Mouse (Mus musculus) heart, embryonic 12.5 days (tissue): ENCODE results near the gene Cmtm6. TPM values are rescaled to one million over a fixed set of nuclear protein-coding genes. Genes with fewer than 3 reads are reported as not detected.

Source experiments
- ATAC-seq: fragments of 200-750 bp; cut with Nextera tagmentation; 2 replicates; pipeline ENCODE4 v1.8.0; 2017; ENCODE audit warnings: moderate TSS enrichment, moderate library complexity; ENCODE audit not compliant: insufficient number of reproducible peaks, low FRiP score
- H3K27ac ChIP-seq: fragments of 300-500 bp; sonication (generic); 2 replicates; pipeline ENCODE4 v1.5.1; 2016; ENCODE audit warnings: mild to moderate bottlenecking, moderate library complexity; ENCODE audit not compliant: poor library complexity, severe bottlenecking
- H3K27me3 ChIP-seq: fragments of 300-500 bp; sonication (generic); replicated peaks from 2 replicates; pipeline ENCODE4 v1.6.1; 2016; ENCODE audit warnings: mild to moderate bottlenecking, moderate library complexity
- H3K36me3 ChIP-seq: fragments of 300-500 bp; sonication (generic); 2 replicates; pipeline ENCODE4 v1.6.1; 2016; ENCODE audit warnings: mild to moderate bottlenecking, moderate library complexity
- H3K4me1 ChIP-seq: fragments of 300-500 bp; sonication (generic); replicated peaks from 2 replicates; pipeline ENCODE4 v1.6.1; 2016; ENCODE audit warnings: mild to moderate bottlenecking
- H3K4me2 ChIP-seq: fragments of 300-500 bp; sonication (generic); 2 replicates; pipeline ENCODE4 v1.6.1; 2016; ENCODE audit warnings: mild to moderate bottlenecking, moderate library complexity
- H3K4me3 ChIP-seq: fragments of 300-500 bp; sonication (generic); 2 replicates; pipeline ENCODE4 v1.5.1; 2016; ENCODE audit warnings: mild to moderate bottlenecking
- H3K9ac ChIP-seq: fragments of 300-500 bp; sonication (generic); 2 replicates; pipeline ENCODE4 v1.6.1; 2016; ENCODE audit warnings: mild to moderate bottlenecking, moderate library complexity
- H3K9me3 ChIP-seq: fragments of 300-500 bp; sonication (generic); replicated peaks from 2 replicates; pipeline ENCODE4 v1.6.1; 2016; ENCODE audit warnings: mild to moderate bottlenecking, moderate library complexity
- WGBS: fragments of 180-500 bp; shearing (Covaris S2); methylation state at CpG from one replicate; pipeline ENCODE4 v1.1.7; 2016; 5-methylcytosine and 5-hydroxymethylcytosine counted together
- polyA plus RNA-seq: library from polyadenylated mRNA; unstranded; fragments of >200 nt; fragmentation: Nextera tagmentation; extraction: Ambion mirVana; gene quantifications from 2 replicates; pipeline ENCODE4 v1.2.1, GENCODE M21; 2016

The Cmtm6 gene
- polyA plus RNA-seq, 1 experiment from 2014 or later: 43.9 TPM

GRCm38 (mm10) chr9:114787134-114787533, 56.2 kb downstream of the Cmtm6 start:
- Histone ChIP-seq H3K27me3 (no peaks in the 10 kb centered on the region), H3K4me2 (no peak overlapping the region), H3K4me3 (no peak overlapping the region), H3K36me3 (no peaks in the 10 kb centered on the region), H3K4me1 (peaks cover 8% of the 10 kb centered on the region), H3K9me3 (peaks cover 4% of the 10 kb centered on the region; the same call in 1 of the 2 replicates), H3K9ac (no peak overlapping the region), H3K27ac (no peak overlapping the region)
- ATAC-seq: no peak
- whole genome bisulfite sequencing: 93% methylated on average over 5 of the region's 5 CpGs

- no peak overlapping the region for H3K4me2 ChIP-seq
- no peak overlapping the region for H3K4me3 ChIP-seq
- no peak overlapping the region for H3K9ac ChIP-seq
- H3K36me3 ChIP-seq: no peaks in the 10 kb centered on the region
- peaks cover 4% of the 10 kb centered on the region; the same call in 1 of the 2 replicates for H3K9me3 ChIP-seq
- peaks cover 8% of the 10 kb centered on the region for H3K4me1 ChIP-seq
- 79% methylated on average over 7 of the region's 7 CpGs for WGBS
- no peaks in the 10 kb centered on the region for H3K27me3 ChIP-seq
- ATAC-seq: no peak
- H3K27ac ChIP-seq: no peak overlapping the region
These were observed 56.8 kb downstream of the Cmtm6 start for GRCm38 (mm10) chr9:114787716-114788115.

GRCm38 (mm10) chr9:114788697-114789096, 57.8 kb downstream of the Cmtm6 start:
- Histone ChIP-seq H3K36me3 (no peaks in the 10 kb centered on the region), H3K27ac (no peak overlapping the region), H3K4me3 (no peak overlapping the region), H3K4me1 (peaks cover 8% of the 10 kb centered on the region), H3K27me3 (no peaks in the 10 kb centered on the region), H3K9ac (no peak overlapping the region), H3K4me2 (no peak overlapping the region), H3K9me3 (peaks cover 4% of the 10 kb centered on the region; the same call in 1 of the 2 replicates)
- 75% methylated on average over 8 of the region's 8 CpGs for WGBS
- ATAC-seq: no peak

GRCm38 (mm10) chr9:114789557-114789956, 58.6 kb downstream of the Cmtm6 start:
- peaks cover 4% of the 10 kb centered on the region; the same call in 1 of the 2 replicates for H3K9me3 ChIP-seq
- WGBS: 63% methylated on average over 7 of the region's 7 CpGs
- no peaks in the 10 kb centered on the region for H3K36me3 ChIP-seq
- H3K4me1 ChIP-seq: peaks cover 8% of the 10 kb centered on the region
- no peak overlapping the region for H3K9ac ChIP-seq
- no peak overlapping the region for H3K27ac ChIP-seq
- H3K4me3 ChIP-seq: no peak overlapping the region
- H3K4me2 ChIP-seq: no peak overlapping the region
- no peaks in the 10 kb centered on the region for H3K27me3 ChIP-seq
- no peak for ATAC-seq

- Histone ChIP-seq H3K4me1 (peaks cover 8% of the 10 kb centered on the region), H3K27ac (no peak overlapping the region), H3K36me3 (no peaks in the 10 kb centered on the region), H3K27me3 (no peaks in the 10 kb centered on the region), H3K9me3 (peaks cover 4% of the 10 kb centered on the region; the same call in 1 of the 2 replicates), H3K4me3 (no peak overlapping the region), H3K9ac (no peak overlapping the region), H3K4me2 (no peak overlapping the region)
- WGBS: 78% methylated on average over 8 of the region's 8 CpGs
- no peak for ATAC-seq
These were observed 59.1 kb downstream of the Cmtm6 start for GRCm38 (mm10) chr9:114789989-114790388.

GRCm38 (mm10) chr9:114793764-114794295, 62.9 kb downstream of the Cmtm6 start:
- no peaks in the 10 kb centered on the region for H3K27me3 ChIP-seq
- H3K9ac ChIP-seq: no peak overlapping the region
- H3K4me2 ChIP-seq: no peak overlapping the region
- WGBS: 84% methylated on average over 9 of the region's 9 CpGs
- H3K9me3 ChIP-seq: no peaks in the 10 kb centered on the region
- no peak overlapping the region for H3K4me3 ChIP-seq
- peaks cover 9% of the 10 kb centered on the region for H3K4me1 ChIP-seq
- no peak for ATAC-seq
- H3K36me3 ChIP-seq: no peaks in the 10 kb centered on the region
- H3K27ac ChIP-seq: no peak overlapping the region

- Histone ChIP-seq H3K4me2 (no peak overlapping the region), H3K9ac (no peak overlapping the region), H3K36me3 (no peaks in the 10 kb centered on the region), H3K27ac (no peak overlapping the region), H3K4me3 (no peak overlapping the region), H3K27me3 (no peaks in the 10 kb centered on the region), H3K4me1 (peaks cover 9% of the 10 kb centered on the region), H3K9me3 (no peaks in the 10 kb centered on the region)
- 76% methylated on average over 4 of the region's 4 CpGs for WGBS
- ATAC-seq: no peak
These were observed 63.6 kb downstream of the Cmtm6 start for GRCm38 (mm10) chr9:114794491-114794890.

GRCm38 (mm10) chr9:114796473-114797050, 65.6 kb downstream of the Cmtm6 start:
- H3K9me3 ChIP-seq: no peaks in the 10 kb centered on the region
- H3K4me3 ChIP-seq: no peak overlapping the region
- 29% methylated on average over 11 of the region's 11 CpGs for WGBS
- H3K9ac ChIP-seq: no peak overlapping the region
- 0 out of 2 replicates have a peak overlapping the region, but pooled peaks have one; percentile 15 for H3K4me2 ChIP-seq
- H3K27ac ChIP-seq: no peak overlapping the region
- peaks cover 9% of the 10 kb centered on the region for H3K4me1 ChIP-seq
- no peak for ATAC-seq
- no peaks in the 10 kb centered on the region for H3K36me3 ChIP-seq
- H3K27me3 ChIP-seq: no peaks in the 10 kb centered on the region

GRCm38 (mm10) chr9:114797329-114798004, 66.6 kb downstream of the Cmtm6 start:
- no peak overlapping the region for H3K4me2 ChIP-seq
- no peaks in the 10 kb centered on the region for H3K9me3 ChIP-seq
- H3K9ac ChIP-seq: no peak overlapping the region
- H3K4me3 ChIP-seq: no peak overlapping the region
- H3K36me3 ChIP-seq: no peaks in the 10 kb centered on the region
- ATAC-seq: peak; percentile 80
- H3K27me3 ChIP-seq: no peaks in the 10 kb centered on the region
- peaks cover 9% of the 10 kb centered on the region for H3K4me1 ChIP-seq
- H3K27ac ChIP-seq: no peak overlapping the region
- WGBS: 53% methylated on average over 11 of the region's 11 CpGs

GRCm38 (mm10) chr9:114798845-114799244, 67.9 kb downstream of the Cmtm6 start:
- Histone ChIP-seq H3K27me3 (no peaks in the 10 kb centered on the region), H3K27ac (no peak overlapping the region), H3K4me3 (no peak overlapping the region), H3K4me1 (peaks cover 9% of the 10 kb centered on the region), H3K9ac (no peak overlapping the region), H3K36me3 (no peaks in the 10 kb centered on the region), H3K4me2 (no peak overlapping the region), H3K9me3 (no peaks in the 10 kb centered on the region)
- no peak for ATAC-seq
- 42% methylated on average over 6 of the region's 6 CpGs for WGBS
